24 mouse cellular contexts compared by ENCODE assay signal in the genomic region with DNA sequence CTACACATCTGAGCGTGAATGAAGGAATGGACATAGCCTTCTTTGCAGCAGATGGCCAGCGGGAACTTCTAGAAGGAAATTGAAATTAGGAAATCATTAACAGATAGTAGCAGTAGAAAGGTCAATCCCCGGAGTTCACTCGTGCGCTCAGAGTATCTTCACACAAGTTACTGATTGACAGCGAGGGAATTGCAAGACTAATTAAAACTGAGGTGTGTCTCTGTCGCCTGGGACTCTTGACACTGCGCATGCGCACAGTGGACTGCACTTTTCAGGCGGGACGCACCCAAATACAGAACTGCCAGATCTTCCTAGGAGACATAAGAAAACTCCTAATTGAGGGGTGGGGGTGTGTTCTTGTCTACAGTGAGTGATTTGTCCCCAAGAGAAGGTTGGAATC. TPM values are rescaled to one million over a fixed set of nuclear protein-coding genes. Genes with fewer than 3 reads are reported as not detected.
A peak's percentile ranks its signal among the peaks of the same experiment; 100 is the strongest.
DNase-seq lines count a peak whose midpoint lies in the region; ATAC-seq and TF ChIP-seq lines count a peak whose summit lies in the region.
"Had no signal": no experiment of that assay in that cellular context is flagged by ENCODE, and none has a peak within 500 bp of the region (broad histone marks: within the 10 kb centered on the region; RNA-seq: fewer than 3 reads in every experiment).

No protein-coding gene starts in this region.

- peaks cover 16% of the 10 kb centered on the region for H3K4me1 ChIP-seq in liver, postnatal 0 days (ENCODE audit: insufficient read depth)
- 0 out of 2 replicates have a peak, but pooled peaks cover 7% of the 10 kb centered on the region for H3K4me1 ChIP-seq in liver, embryonic 12.5 days
- peaks cover 18% of the 10 kb centered on the region for H3K4me1 ChIP-seq in kidney, embryonic 14.5 days (ENCODE audit: control insufficient read depth, insufficient read depth, low read length)
- H3K4me1 ChIP-seq: midbrain, embryonic 10.5 days had no signal

- ATAC-seq in liver, postnatal 0 days, result peak; percentile 78
- ATAC-seq in liver, embryonic 12.5 days, result no peak
- peak; percentile 49 for ATAC-seq in kidney, embryonic 14.5 days (ENCODE audit: low FRiP score, low TSS enrichment)

- H3K9me3 ChIP-seq in liver, postnatal 0 days (ENCODE audit: low read length), result no peaks in the 10 kb centered on the region
- H3K9me3 ChIP-seq in liver, embryonic 12.5 days (replicated peaks), result no peaks in the 10 kb centered on the region
- no peaks in the 10 kb centered on the region; the same call in 1 of the 2 replicates for H3K9me3 ChIP-seq in kidney, embryonic 14.5 days (ENCODE audit: control insufficient read depth, low read length)
- H3K9me3 ChIP-seq: lung, embryonic 15.5 days had no signal

- 65% methylated on average over 11 of the region's 11 CpGs for WGBS in liver, postnatal 0 days (ENCODE audit: insufficient replicate concordance)
- 77% methylated on average over 11 of the region's 11 CpGs for WGBS in liver, embryonic 12.5 days (ENCODE audit: insufficient replicate concordance)
- 71% methylated on average over 11 of the region's 11 CpGs for WGBS in kidney, embryonic 14.5 days

- TF ChIP-seq EP300 in liver, postnatal 0 days (IDR thresholded peaks at IDR 0.05; ENCODE audit: low read depth), result no peak

- no peak overlapping the region for H3K27ac ChIP-seq in liver, postnatal 0 days (ENCODE audit: low read depth)
- H3K27ac ChIP-seq in liver, embryonic 12.5 days, result no peak overlapping the region
- H3K27ac ChIP-seq in kidney, embryonic 14.5 days (ENCODE audit: low read depth, low read length), result no peak overlapping the region
- H3K27ac ChIP-seq in gastrocnemius, adult 2 months, result no peak overlapping the region
- H3K27ac ChIP-seq: embryonic facial prominence, embryonic 10.5 days; hindbrain, embryonic 12.5 days; lung, embryonic 15.5 days; macrophage; midbrain, embryonic 10.5 days; neural tube, embryonic 12.5 days had no signal

- H3K27me3 ChIP-seq in liver, postnatal 0 days (ENCODE audit: insufficient read depth, low read length), result no peaks in the 10 kb centered on the region
- peaks cover 15% of the 10 kb centered on the region; the same call in 1 of the 2 replicates for H3K27me3 ChIP-seq in liver, embryonic 12.5 days (replicated peaks)
- no peaks in the 10 kb centered on the region for H3K27me3 ChIP-seq in kidney, embryonic 14.5 days (ENCODE audit: control insufficient read depth, insufficient read depth, low read length)
- H3K27me3 ChIP-seq: CH12.LX; heart, embryonic 12.5 days; hindbrain, embryonic 12.5 days; lung, embryonic 15.5 days; neural tube, embryonic 12.5 days had no signal

- no peak overlapping the region for H3K9ac ChIP-seq in liver, postnatal 0 days (replicated peaks)
- no peak overlapping the region for H3K9ac ChIP-seq in liver, embryonic 12.5 days
- H3K9ac ChIP-seq in kidney, embryonic 14.5 days (ENCODE audit: low read depth, low read length), result no peak overlapping the region
- H3K9ac ChIP-seq: heart, embryonic 12.5 days; hindbrain, embryonic 12.5 days; lung, embryonic 15.5 days; neural tube, embryonic 12.5 days had no signal

- DNase-seq in liver, postnatal 0 days, result no peak
- peak; percentile 79 to 87 for DNase-seq in kidney, postnatal 36 days
- no peak for DNase-seq in left cerebral cortex, postnatal 25 days (ENCODE audit: low spot score in 2 of 2)
- no peak for DNase-seq in urinary bladder, adult 18-20 months (ENCODE audit: low spot score in 2 of 2)
- no peak for DNase-seq in gastrocnemius, adult 2 months
- DNase-seq in natural killer cell, adult 2 months (ENCODE audit: low spot score in 2 of 2), result no peak
- DNase-seq: cerebellum, adult 8-10 months; heart, postnatal 14 days; right cerebral cortex, postnatal 4 days; thymus, postnatal 14 days had no signal

- intact Hi-C loops in left cerebral cortex, postnatal 25 days (cut with DNase I), result no loop called here
- intact Hi-C loops in gastrocnemius, adult 2 months (cut with DNase I), result no loop called here

- no peak for TF ChIP-seq CTCF in liver, postnatal 0 days (IDR thresholded peaks at IDR 0.05; ENCODE audit: low read depth)
- no peak for TF ChIP-seq CTCF in gastrocnemius, adult 2 months (IDR thresholded peaks at IDR 0.05)

- no peaks in the 10 kb centered on the region for H3K36me3 ChIP-seq in liver, postnatal 0 days (replicated peaks; ENCODE audit: insufficient read depth, low read length)
- no peaks in the 10 kb centered on the region for H3K36me3 ChIP-seq in liver, embryonic 12.5 days
- H3K36me3 ChIP-seq in kidney, embryonic 14.5 days (ENCODE audit: control insufficient read depth, insufficient read depth, low read length), result no peaks in the 10 kb centered on the region
- H3K36me3 ChIP-seq: embryonic facial prominence, embryonic 10.5 days; heart, embryonic 12.5 days; hindbrain, embryonic 12.5 days; lung, embryonic 15.5 days; midbrain, embryonic 10.5 days; neural tube, embryonic 12.5 days had no signal

- H3K4me2 ChIP-seq in liver, postnatal 0 days (ENCODE audit: low read depth, low read length), result no peak overlapping the region
- H3K4me2 ChIP-seq in liver, embryonic 12.5 days, result no peak overlapping the region
- no peak overlapping the region for H3K4me2 ChIP-seq in kidney, embryonic 14.5 days (replicated peaks; ENCODE audit: low read depth, low read length)
- H3K4me2 ChIP-seq: heart, embryonic 12.5 days; hindbrain, embryonic 12.5 days; lung, embryonic 15.5 days; neural tube, embryonic 12.5 days had no signal

- H3K4me3 ChIP-seq in liver, postnatal 0 days (ENCODE audit: low read depth, low read length), result no peak overlapping the region
- H3K4me3 ChIP-seq in liver, embryonic 12.5 days, result no peak overlapping the region
- H3K4me3 ChIP-seq in kidney, embryonic 14.5 days (ENCODE audit: low read length), result no peak overlapping the region
- H3K4me3 ChIP-seq in gastrocnemius, adult 2 months, result no peak overlapping the region
- H3K4me3 ChIP-seq: embryonic facial prominence, embryonic 10.5 days; heart, embryonic 12.5 days; hindbrain, embryonic 12.5 days; lung, embryonic 15.5 days; midbrain, embryonic 10.5 days; neural tube, embryonic 12.5 days had no signal

RNA-seq across cellular contexts. Expression of a gene that starts 39.3 kb away (rescaled TPM):
- polyA plus RNA-seq in liver, postnatal 0 days (2015; fragmentation: Nextera tagmentation; extraction: Ambion mirVana), result 1.3 TPM in 2 replicates
- polyA plus RNA-seq in liver, embryonic 12.5 days (2016; fragmentation: Nextera tagmentation; extraction: Ambion mirVana), result 0.80 and 0.81 TPM in 2 replicates
- polyA plus RNA-seq in kidney, embryonic 14.5 days (2014; fragmentation: Nextera tagmentation; extraction: Ambion mirVana), result 2.2 and 4.8 TPM in 2 replicates
- total RNA-seq in left cerebral cortex, postnatal 25 days (2021), result 100 to 1,000 TPM in 1 of 2 experiments, 10 to 100 TPM in 1; 83.8 to 196 TPM
- 1 to 10 TPM in 1 of 2 experiments, under 1 TPM in 1; 0.66 to 1.0 TPM for total RNA-seq in gastrocnemius, adult 2 months (2021)
- total RNA-seq: monocyte, adult 5-6 weeks had no signal

RNA-seq across cellular contexts. Expression of a gene that starts 45.6 kb away (rescaled TPM):
- 17.3 and 18.7 TPM in 2 replicates for polyA plus RNA-seq in liver, postnatal 0 days (2015; fragmentation: Nextera tagmentation; extraction: Ambion mirVana)
- 1.6 and 2.0 TPM in 2 replicates for polyA plus RNA-seq in liver, embryonic 12.5 days (2016; fragmentation: Nextera tagmentation; extraction: Ambion mirVana)
- polyA plus RNA-seq in kidney, embryonic 14.5 days (2014; fragmentation: Nextera tagmentation; extraction: Ambion mirVana), result 16.1 and 16.3 TPM in 2 replicates
- 10 to 100 TPM; 16.4 to 19.0 TPM for total RNA-seq in left cerebral cortex, postnatal 25 days (2021)
- total RNA-seq in gastrocnemius, adult 2 months (2021), result 10 to 100 TPM; 23.6 to 28.4 TPM

RNA-seq across cellular contexts. Expression of a gene that starts 50.0 kb away (rescaled TPM):
- not detected in 2 replicates for polyA plus RNA-seq in liver, postnatal 0 days (2015; fragmentation: Nextera tagmentation; extraction: Ambion mirVana)
- polyA plus RNA-seq in liver, embryonic 12.5 days (2016; fragmentation: Nextera tagmentation; extraction: Ambion mirVana), result not detected in 2 replicates
- 0.37 TPM in 1 of 2 replicates, not detected in the other for polyA plus RNA-seq in kidney, embryonic 14.5 days (2014; fragmentation: Nextera tagmentation; extraction: Ambion mirVana)
- 100 to 1,000 TPM; 108 to 110 TPM for total RNA-seq in left cerebral cortex, postnatal 25 days (2021)
- total RNA-seq in gastrocnemius, adult 2 months (2021), result under 1 TPM in 1 of 2 experiments, not detected in 1; 0.08 TPM
- total RNA-seq: CH12.LX; common myeloid progenitor, adult 5-6 weeks; granulocyte monocyte progenitor cell, adult 5-6 weeks; MEL had no signal
- polyA plus RNA-seq: heart, embryonic 12.5 days; macrophage had no signal

RNA-seq across cellular contexts. Expression of a gene that starts 57.4 kb away (rescaled TPM):
- 5.4 and 6.5 TPM in 2 replicates for polyA plus RNA-seq in liver, postnatal 0 days (2015; fragmentation: Nextera tagmentation; extraction: Ambion mirVana)
- 23.1 and 23.6 TPM in 2 replicates for polyA plus RNA-seq in liver, embryonic 12.5 days (2016; fragmentation: Nextera tagmentation; extraction: Ambion mirVana)
- 16.0 and 17.1 TPM in 2 replicates for polyA plus RNA-seq in kidney, embryonic 14.5 days (2014; fragmentation: Nextera tagmentation; extraction: Ambion mirVana)
- 10 to 100 TPM; 15.1 to 18.9 TPM for total RNA-seq in left cerebral cortex, postnatal 25 days (2021)
- total RNA-seq in gastrocnemius, adult 2 months (2021), result 1 to 10 TPM; 1.9 to 3.0 TPM

Comparison
In these comparisons a context has a peak if more than half of its experiments do, and no peak if none do; other contexts are left out.
1. DNase-seq: peak in kidney, postnatal 36 days (2 of 2); none in liver, postnatal 0 days (single experiment), left cerebral cortex, postnatal 25 days (0 of 2), urinary bladder, adult 18-20 months (0 of 2), gastrocnemius, adult 2 months (single experiment) and natural killer cell, adult 2 months (0 of 2).